Mouse (Mus musculus): ENCODE measurements around the gene Zfp638. TPM values are rescaled to one million over a fixed set of nuclear protein-coding genes. Genes with fewer than 3 reads are reported as not detected.

Zfp638 gene
- 49.2 TPM for polyA plus RNA-seq (2014; fragmentation: Illumina TruSeq; extraction: RNeasy Lipid Tissue Mini Kit (QIAGEN cat#74804); ENCODE audit: low read depth, low replicate concordance)

DNA sequence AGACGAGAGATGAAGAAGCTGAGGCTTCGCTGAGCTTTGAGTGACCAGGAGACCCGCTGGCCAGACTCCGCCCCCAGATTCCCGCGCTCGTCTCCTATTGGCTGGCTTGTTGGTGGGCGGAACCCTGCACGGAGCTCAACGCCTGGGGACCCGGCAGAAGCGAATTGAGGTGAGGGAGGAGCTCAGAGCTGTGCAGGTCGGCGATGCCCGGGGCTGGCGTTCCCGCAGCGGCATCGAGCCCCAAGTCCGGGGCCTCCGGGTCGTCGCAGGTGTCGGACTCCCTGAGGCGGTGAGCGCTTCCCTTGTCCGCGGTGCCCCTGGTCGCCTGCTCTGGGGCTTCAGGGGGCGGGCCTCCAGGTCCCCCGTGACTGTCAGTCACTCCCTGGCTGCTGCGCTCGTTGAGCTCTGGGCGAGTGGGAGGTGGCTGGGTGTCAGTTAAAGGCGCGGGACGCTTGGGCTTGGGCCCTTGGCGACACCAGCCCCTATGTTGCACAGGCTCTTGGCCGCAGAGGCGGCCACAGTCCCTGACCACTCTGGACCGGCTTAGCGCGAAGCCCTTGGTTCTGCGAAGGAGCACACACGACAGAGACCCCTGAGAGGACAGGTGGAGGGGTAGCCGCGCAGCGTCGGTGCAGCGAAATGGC lies at the start of gene Zfp638:
Zfp638 (plus strand) TSS at position 156 of the 644 bp plus-strand sequence.

DNA sequence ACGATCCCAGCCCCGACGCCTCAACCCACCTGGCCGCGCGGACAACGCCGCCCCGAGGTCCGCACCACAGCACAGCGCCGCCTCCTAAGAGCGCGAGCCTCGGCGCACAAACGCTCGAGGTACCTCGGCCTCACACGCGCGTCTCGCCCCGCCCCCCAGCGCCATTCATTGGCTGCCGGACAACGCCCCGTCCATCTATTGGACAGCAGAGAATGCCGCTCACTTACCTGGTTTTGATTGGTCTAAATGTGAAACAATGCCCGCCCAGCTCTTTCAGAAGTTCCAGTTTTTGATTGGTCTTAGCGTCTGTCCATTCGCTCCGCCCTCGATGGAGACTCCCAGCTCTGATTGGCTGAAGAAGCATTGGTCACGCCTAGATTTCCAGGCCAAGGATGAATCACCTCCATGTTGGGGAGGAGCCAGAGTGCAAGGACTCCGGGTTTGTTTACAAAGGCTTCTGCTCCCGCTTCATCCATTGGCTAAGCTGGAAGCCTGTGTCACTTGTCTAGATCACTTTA lies 35.2 kb upstream of the Zfp638 start, which contains the start of gene Paip2b:
Paip2b (minus strand) TSS at position 136 of the 518 bp plus-strand sequence.

DNA sequence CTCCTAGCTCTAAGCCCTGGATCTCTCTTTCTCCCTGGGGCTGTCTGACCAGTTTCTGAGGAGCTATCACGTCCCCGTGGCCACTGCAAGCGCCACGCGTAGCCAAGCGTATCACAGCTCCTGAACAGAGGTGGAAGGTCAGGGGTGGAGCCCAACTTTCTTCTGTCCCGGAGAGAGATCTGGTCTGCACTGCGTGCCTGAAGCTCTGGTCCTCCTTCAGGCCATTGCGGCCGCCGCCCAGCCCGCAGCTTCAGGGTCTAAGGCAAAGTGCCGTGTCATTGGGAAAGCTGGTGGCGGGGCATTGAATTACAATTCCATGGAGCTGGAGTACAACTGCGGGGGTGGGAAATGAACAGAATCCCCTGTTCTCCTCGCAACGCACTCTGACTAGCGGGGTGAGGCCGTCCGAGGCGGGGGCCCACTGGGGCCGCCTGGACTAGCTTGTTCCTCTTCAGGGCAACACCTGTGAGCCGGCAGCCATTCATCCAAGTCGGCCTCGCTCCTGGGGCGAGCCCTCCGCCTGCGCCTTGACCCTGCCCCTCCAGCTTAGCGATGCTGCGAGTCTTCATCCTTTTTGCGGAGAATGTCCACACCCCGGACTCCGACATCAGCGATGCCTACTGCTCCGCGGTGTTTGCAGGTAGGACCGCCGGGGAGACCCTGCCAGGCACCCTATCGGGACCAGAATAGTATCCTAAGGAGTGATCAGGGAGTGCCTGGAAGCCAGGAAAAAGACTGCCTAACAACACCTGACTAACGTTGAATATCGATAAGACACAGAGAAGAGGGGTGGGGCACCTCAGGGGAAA lies 141.7 kb downstream of the Zfp638 start, which contains the start of gene Dysf:
Dysf (plus strand) TSS at position 228 of the 809 bp plus-strand sequence.

Other genes with a start within 250 kb of the Zfp638 start
- gene Clec4f, start 210.9 kb upstream of the Zfp638 start, polyA plus RNA-seq (2014; fragmentation: Illumina TruSeq; extraction: RNeasy Lipid Tissue Mini Kit (QIAGEN cat#74804); ENCODE audit: low read depth, low replicate concordance), result not detected
- gene Cd207, start 189.3 kb upstream of the Zfp638 start, polyA plus RNA-seq (2014; fragmentation: Illumina TruSeq; extraction: RNeasy Lipid Tissue Mini Kit (QIAGEN cat#74804); ENCODE audit: low read depth, low replicate concordance), result not detected
- not detected for gene Vax2, start 155.8 kb upstream of the Zfp638 start, polyA plus RNA-seq (2014; fragmentation: Illumina TruSeq; extraction: RNeasy Lipid Tissue Mini Kit (QIAGEN cat#74804); ENCODE audit: low read depth, low replicate concordance)
- 9.2 TPM for gene Atp6v1b1, start 124.1 kb upstream of the Zfp638 start, polyA plus RNA-seq (2014; fragmentation: Illumina TruSeq; extraction: RNeasy Lipid Tissue Mini Kit (QIAGEN cat#74804); ENCODE audit: low read depth, low replicate concordance)
- 0.46 TPM for gene Ankrd53, start 104.5 kb upstream of the Zfp638 start, polyA plus RNA-seq (2014; fragmentation: Illumina TruSeq; extraction: RNeasy Lipid Tissue Mini Kit (QIAGEN cat#74804); ENCODE audit: low read depth, low replicate concordance)
- gene Tex261, start 91.3 kb upstream of the Zfp638 start, polyA plus RNA-seq (2014; fragmentation: Illumina TruSeq; extraction: RNeasy Lipid Tissue Mini Kit (QIAGEN cat#74804); ENCODE audit: low read depth, low replicate concordance), result 71.7 TPM
- gene Nagk, start 72.1 kb upstream of the Zfp638 start, polyA plus RNA-seq (2014; fragmentation: Illumina TruSeq; extraction: RNeasy Lipid Tissue Mini Kit (QIAGEN cat#74804); ENCODE audit: low read depth, low replicate concordance), result 55.5 TPM
- gene Paip2b, start 35.4 kb upstream of the Zfp638 start, polyA plus RNA-seq (2014; fragmentation: Illumina TruSeq; extraction: RNeasy Lipid Tissue Mini Kit (QIAGEN cat#74804); ENCODE audit: low read depth, low replicate concordance), result 30.4 TPM
- 42.1 TPM for gene Dysf, start 141.5 kb downstream of the Zfp638 start, polyA plus RNA-seq (2014; fragmentation: Illumina TruSeq; extraction: RNeasy Lipid Tissue Mini Kit (QIAGEN cat#74804); ENCODE audit: low read depth, low replicate concordance)

All from adipose tissue, adult 10 weeks (tissue).